Mouse (Mus musculus): ENCODE results near the gene Tdp1.

The Tdp1 gene

GRCm38 (mm10) chr12:99873443-99873842 lies 10.9 kb upstream of the Tdp1 start:
- TF ChIP-seq GATA4 (IDR thresholded peaks at IDR 0.05; ENCODE audit: insufficient replicate concordance, low read length), result no peak

- TF ChIP-seq GATA4 (IDR thresholded peaks at IDR 0.05; ENCODE audit: insufficient replicate concordance, low read length), result no peak
Measured at GRCm38 (mm10) chr12:99874609-99875008, 9.7 kb upstream of the Tdp1 start.

- no peak for TF ChIP-seq GATA4 (IDR thresholded peaks at IDR 0.05; ENCODE audit: insufficient replicate concordance, low read length)
Measured at GRCm38 (mm10) chr12:99883000-99883712, 1.2 kb upstream of the Tdp1 start.

- no peak for TF ChIP-seq GATA4 (IDR thresholded peaks at IDR 0.05; ENCODE audit: insufficient replicate concordance, low read length)
Measured at GRCm38 (mm10) chr12:99883713-99884105, 608 bp upstream of the Tdp1 start.

DNA sequence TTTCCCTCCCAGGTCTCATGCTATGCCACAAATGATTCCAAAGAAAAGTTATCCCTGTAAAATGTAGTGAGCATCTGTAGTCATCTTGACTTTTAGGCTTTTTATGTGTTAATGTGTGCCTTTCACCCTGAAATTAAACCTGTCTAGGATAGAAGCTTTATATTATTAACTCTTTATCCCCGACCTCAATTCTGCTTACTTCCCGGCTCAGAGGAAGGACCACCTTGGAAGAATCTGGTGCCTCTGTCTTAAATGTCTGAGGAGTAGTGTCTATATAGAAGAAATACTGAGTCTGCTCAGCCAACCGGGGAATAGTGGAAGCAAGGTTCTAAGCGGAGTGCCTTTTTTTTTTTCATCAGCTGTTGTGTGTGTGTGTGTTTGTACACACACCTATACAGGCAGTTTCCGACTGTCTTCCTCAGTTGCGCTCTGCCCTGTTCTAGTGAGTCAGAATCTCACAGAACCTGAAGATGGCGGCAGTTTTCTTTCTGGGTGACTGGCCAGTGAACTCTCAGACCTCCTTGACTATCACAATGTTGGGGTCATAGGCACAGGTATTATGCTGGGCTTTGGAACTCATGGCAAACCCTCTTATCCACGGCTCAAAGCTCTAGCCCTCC lies 1.1 kb downstream of the Tdp1 start:
- TF ChIP-seq GATA4 (IDR thresholded peaks at IDR 0.05; ENCODE audit: insufficient replicate concordance, low read length), result no peak

DNA sequence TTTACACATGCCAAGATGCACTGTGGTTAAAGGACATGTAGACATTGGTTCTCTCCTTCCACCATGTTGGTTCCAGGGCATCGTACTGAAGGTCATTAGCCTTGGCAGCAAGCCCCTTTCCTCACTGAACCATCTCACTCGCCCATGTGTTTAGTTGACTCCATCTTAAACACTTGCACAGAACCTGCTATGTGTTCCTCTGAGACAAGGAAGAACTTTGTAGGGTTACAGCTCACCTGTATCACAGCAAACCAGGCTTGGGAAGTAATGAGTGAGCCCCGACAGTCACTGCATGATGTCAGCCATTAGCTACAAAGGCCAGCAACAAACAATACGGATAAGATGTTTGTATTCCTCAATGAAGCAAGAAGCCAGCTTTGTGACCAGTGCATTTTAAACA lies 13.5 kb downstream of the Tdp1 start:
- no peak for TF ChIP-seq GATA4 (IDR thresholded peaks at IDR 0.05; ENCODE audit: insufficient replicate concordance, low read length)

DNA sequence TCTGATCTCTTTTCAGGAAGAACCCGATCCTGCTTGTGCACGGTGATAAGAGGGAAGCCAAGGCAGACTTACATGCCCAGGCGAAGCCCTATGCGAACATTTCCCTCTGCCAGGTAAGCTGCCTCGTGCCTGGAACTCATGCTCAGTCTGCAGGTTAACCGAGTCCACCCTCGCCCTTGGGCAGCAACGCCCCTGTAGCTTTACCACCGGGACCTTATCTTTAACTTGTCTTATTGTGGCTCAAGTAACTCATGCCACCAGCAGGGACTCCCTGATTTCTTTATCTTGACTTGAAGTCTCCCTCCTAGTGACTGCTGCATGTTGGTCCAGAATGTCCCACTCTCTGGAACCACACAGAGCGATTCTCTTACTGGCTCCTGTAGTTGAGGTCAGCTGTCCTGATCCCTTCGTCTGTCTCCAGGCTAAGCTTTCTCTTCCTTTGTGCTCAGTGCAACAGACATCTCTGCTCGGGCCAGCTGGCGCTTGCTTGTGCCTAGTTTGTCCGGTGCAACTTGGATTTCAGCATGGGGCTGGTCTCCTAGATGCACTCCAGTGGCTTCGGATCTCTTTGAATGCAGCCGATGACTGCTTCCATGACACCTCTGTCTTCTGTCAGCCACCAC lies 14.0 kb downstream of the Tdp1 start:
- TF ChIP-seq GATA4 (IDR thresholded peaks at IDR 0.05; ENCODE audit: insufficient replicate concordance, low read length), result no peak

DNA sequence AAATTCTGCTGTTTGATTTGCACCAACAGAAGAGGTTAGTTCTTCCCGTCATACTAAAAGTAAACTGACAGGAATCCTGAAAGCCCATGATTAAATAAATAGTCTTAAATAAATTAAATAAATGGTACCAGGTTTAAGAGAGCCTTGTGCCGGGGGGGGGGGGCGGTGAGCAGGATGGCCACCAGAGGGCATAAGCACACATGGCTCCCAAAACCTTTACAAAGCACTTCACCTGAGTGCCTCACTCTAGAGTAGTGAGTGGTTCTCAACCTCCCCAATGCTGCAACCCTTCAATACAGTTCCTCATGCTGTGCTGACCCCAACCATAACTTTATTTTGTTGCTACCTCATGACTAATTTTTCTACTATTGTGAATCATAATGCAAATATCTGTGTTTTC lies 15.7 kb downstream of the Tdp1 start:
- TF ChIP-seq GATA4 (IDR thresholded peaks at IDR 0.05; ENCODE audit: insufficient replicate concordance, low read length), result no peak

DNA sequence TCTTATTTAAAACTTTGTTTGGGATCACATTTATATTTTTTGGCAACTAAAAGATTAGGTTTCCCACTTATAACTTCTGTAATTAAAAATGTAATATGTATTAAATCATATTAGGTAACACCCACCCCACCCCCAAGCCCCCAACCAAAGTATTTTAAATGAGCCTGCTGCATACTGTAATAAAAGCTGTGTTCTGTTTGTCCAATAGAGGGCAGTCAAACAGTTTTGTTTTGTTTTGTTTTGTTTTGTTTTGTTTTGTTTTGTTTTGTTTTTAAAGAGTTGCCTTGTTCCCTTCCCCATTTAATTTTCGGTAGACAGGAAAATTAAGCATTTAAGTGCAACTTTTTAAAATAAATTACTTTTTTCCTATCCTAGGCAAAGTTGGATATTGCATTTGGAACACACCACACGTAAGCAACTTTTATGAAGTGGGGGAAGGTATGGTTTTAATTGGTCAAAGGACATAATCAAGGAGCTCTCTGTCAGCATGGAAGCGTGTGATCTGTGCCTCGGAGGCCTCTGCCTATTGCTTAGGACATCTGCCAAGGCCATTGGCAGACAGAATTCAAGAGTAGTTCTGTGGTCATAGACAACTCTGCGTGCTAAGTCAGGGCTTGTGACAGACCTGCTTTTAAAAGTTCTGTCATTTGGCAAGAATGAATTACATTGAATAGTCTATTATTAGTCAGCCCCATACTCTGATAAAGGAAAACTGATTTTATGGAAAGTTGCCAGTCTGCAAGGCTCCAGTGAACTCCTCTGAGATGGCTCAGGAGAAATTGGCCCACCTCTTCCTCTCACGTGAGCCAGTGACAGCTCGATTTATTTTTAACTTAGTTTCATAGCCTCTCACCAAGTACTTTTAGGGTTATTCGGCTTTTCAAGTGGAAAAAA lies 17.9 kb downstream of the Tdp1 start:
- TF ChIP-seq GATA4 (IDR thresholded peaks at IDR 0.05; ENCODE audit: insufficient replicate concordance, low read length), result no peak

GRCm38 (mm10) chr12:99902867-99903370 lies 18.6 kb downstream of the Tdp1 start:
- TF ChIP-seq GATA4 (IDR thresholded peaks at IDR 0.05; ENCODE audit: insufficient replicate concordance, low read length), result no peak

DNA sequence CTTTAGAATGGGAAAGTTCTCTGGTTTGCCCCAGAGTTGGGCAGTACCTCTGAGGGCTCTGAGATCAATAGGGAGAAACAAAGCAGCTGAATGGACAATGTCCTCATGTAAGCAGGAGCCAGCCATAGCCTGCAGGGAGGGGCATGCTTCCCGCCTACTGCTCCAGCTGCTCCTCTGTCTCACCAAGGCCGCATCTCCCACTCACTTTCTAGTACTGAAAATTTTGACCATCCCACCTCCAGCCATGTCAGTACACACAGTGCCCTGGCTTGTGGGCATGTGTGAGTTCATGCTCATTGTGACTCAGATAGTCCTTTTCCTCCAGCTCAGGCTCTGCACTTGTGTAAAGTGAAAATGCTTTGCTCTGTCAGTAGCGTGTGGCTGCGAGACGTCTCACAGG lies 20.2 kb downstream of the Tdp1 start:
- no peak for TF ChIP-seq GATA4 (IDR thresholded peaks at IDR 0.05; ENCODE audit: insufficient replicate concordance, low read length)

- no peak for TF ChIP-seq GATA4 (IDR thresholded peaks at IDR 0.05; ENCODE audit: insufficient replicate concordance, low read length)
Measured at GRCm38 (mm10) chr12:99911466-99911865, 27.1 kb downstream of the Tdp1 start.

- TF ChIP-seq GATA4 (IDR thresholded peaks at IDR 0.05; ENCODE audit: insufficient replicate concordance, low read length), result no peak
Measured at GRCm38 (mm10) chr12:99917800-99918427, 33.6 kb downstream of the Tdp1 start.

DNA sequence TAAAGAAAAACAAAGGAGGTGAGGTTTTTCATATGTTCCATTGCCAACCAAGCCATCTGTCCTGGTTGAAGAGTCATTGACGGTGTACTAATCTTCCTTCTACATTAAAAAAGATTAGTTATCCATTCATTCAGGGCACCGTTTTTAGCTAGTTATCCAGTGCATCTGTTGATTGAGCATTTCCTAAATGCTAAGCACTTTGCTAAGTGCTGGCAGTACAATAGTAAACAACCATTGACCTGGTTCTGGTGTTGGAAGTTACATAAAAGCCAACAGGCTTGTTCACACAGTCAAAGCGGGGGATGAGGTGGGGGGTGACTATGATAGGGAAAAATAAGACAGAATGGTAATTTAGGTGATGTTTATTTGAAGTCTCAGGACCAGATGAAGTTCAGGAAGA lies 35.3 kb downstream of the Tdp1 start:
- no peak for TF ChIP-seq GATA4 (IDR thresholded peaks at IDR 0.05; ENCODE audit: insufficient replicate concordance, low read length)

DNA sequence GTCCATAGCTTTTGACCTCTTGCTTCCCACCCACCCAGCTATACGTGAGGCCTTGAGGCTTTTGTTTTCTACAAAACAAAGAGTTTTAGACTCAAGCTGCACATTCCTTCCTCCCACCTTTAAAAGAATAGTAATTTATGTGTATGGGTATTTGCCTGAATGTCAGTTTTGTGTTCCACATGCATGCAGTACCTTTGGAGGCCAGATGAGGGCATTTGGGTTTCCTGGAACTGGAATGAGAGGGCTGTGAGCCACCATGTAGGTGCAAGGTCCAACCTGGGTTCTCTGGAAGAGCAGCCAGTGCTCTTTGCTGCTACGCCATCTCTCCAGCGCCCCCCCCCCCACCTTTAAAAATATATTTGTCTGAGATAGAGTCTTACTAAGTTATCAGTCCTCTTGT lies 36.7 kb downstream of the Tdp1 start:
- no peak for TF ChIP-seq GATA4 (IDR thresholded peaks at IDR 0.05; ENCODE audit: insufficient replicate concordance, low read length)

All from liver, adult (tissue).